Mouse (Mus musculus) small intestine, adult 2 months (tissue): ENCODE data around the gene Wnk4.

Experiments
- CTCF ChIP-seq: fragments of 200-500 bp; IDR thresholded peaks from 2 replicates; pipeline ENCODE4 v1.5.1; 2012; ENCODE audit warnings: low read depth, mild to moderate bottlenecking, control low read depth, inconsistent platforms, low read length, moderate library complexity, mixed read lengths; ENCODE audit not compliant: insufficient replicate concordance, insufficient read length; ENCODE audit errors: extremely low read depth
- POLR2A ChIP-seq: fragments of 200-500 bp; IDR thresholded peaks from 2 replicates; pipeline ENCODE4 v1.6.1; 2012; ENCODE audit warnings: low read depth, mild to moderate bottlenecking, control low read depth, inconsistent platforms, low read length, moderate library complexity

- TF ChIP-seq POLR2A = no peak
- TF ChIP-seq CTCF = no peak
These were observed 14.3 kb upstream of the Wnk4 start, which contains the start of gene Ramp2 for GRCm38 (mm10) chr11:101245855-101246701.
